Comparison of ENCODE assay signal across 16 mouse cellular contexts in the genomic region with DNA sequence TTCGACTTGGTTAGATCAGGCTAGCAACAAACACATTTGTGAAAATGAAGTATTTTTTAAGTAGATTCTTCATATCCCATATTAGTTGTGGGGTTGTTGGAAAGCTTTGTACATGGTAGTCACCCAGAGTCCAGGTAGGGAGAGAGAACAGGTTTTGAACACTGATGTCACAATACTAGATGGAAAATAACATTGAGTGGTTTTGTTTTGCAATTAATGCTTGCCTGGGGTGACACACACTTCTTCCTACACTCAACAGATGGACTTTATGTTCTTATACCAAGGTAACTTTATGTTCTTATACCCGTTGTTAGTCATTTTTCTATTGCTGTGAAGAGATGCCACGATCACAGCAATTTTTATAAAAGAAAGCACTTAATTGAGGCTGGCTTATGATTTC.
"Had no signal": no experiment of that assay in that cellular context is flagged by ENCODE, and none has a peak within 500 bp of the region (broad histone marks: within the 10 kb centered on the region; RNA-seq: fewer than 3 reads in every experiment).

No protein-coding gene starts in this region.

- H3K9ac ChIP-seq: neural tube, embryonic 12.5 days; neural tube, embryonic 13.5 days; neural tube, embryonic 15.5 days; stomach, embryonic 15.5 days had no signal

- H3K4me2 ChIP-seq: neural tube, embryonic 12.5 days; neural tube, embryonic 13.5 days; neural tube, embryonic 15.5 days; stomach, embryonic 15.5 days had no signal

- H3K27ac ChIP-seq: neural tube, embryonic 12.5 days; neural tube, embryonic 13.5 days; neural tube, embryonic 15.5 days; stomach, embryonic 15.5 days had no signal

- H3K4me3 ChIP-seq: neural tube, embryonic 12.5 days; neural tube, embryonic 13.5 days; neural tube, embryonic 15.5 days; stomach, embryonic 15.5 days had no signal

- H3K9me3 ChIP-seq: neural tube, embryonic 12.5 days; neural tube, embryonic 13.5 days; neural tube, embryonic 15.5 days; stomach, embryonic 15.5 days had no signal

- H3K4me1 ChIP-seq: neural tube, embryonic 12.5 days; neural tube, embryonic 15.5 days; stomach, embryonic 15.5 days had no signal

- H3K36me3 ChIP-seq: neural tube, embryonic 12.5 days; neural tube, embryonic 13.5 days; neural tube, embryonic 15.5 days; stomach, embryonic 15.5 days had no signal

- DNase-seq: retina, postnatal 1 day; right cerebral cortex, adult 18-20 months; right cerebral cortex, postnatal 14 days; right cerebral cortex, postnatal 25 days; right cerebral cortex, postnatal 4 days; spleen, adult 18-20 months; thymus, adult 18-20 months; thymus, adult 2 months; thymus, postnatal 14 days; thymus, postnatal 25 days; thymus, postnatal 36 days; thymus, postnatal 4 days had no signal

- H3K27me3 ChIP-seq: neural tube, embryonic 12.5 days; neural tube, embryonic 13.5 days; neural tube, embryonic 15.5 days; stomach, embryonic 15.5 days had no signal
